Mouse (Mus musculus) limb, embryonic 15.5 days (tissue): Measurements from ENCODE around the gene Tbc1d2. TPM values are rescaled to one million over a fixed set of nuclear protein-coding genes. Genes with fewer than 3 reads are reported as not detected.

Experiments used
- ATAC-seq: fragments of 200-750 bp; cut with Nextera tagmentation; 2 replicates; pipeline ENCODE4 v1.8.0; 2017; ENCODE audit warnings: low read depth, moderate TSS enrichment; ENCODE audit not compliant: insufficient number of reproducible peaks, low FRiP score, low TSS enrichment
- H3K27ac ChIP-seq: fragments of 300-500 bp; sonication (generic); 2 replicates; pipeline ENCODE4 v1.5.1; 2015; ENCODE audit warnings: moderate library complexity, mild to moderate bottlenecking, inconsistent platforms
- H3K27me3 ChIP-seq: fragments of 300-500 bp; sonication (generic); 2 replicates; pipeline ENCODE4 v1.6.1; 2015; ENCODE audit warnings: inconsistent platforms
- H3K36me3 ChIP-seq: fragments of 300-500 bp; sonication (generic); 2 replicates; pipeline ENCODE4 v1.6.1; 2015; ENCODE audit warnings: inconsistent platforms
- H3K4me1 ChIP-seq: fragments of 300-500 bp; sonication (generic); 2 replicates; pipeline ENCODE4 v1.6.1; 2015; ENCODE audit warnings: inconsistent platforms
- H3K4me2 ChIP-seq: fragments of 300-500 bp; sonication (generic); 2 replicates; pipeline ENCODE4 v1.6.1; 2015; ENCODE audit warnings: mild to moderate bottlenecking, inconsistent platforms
- H3K4me3 ChIP-seq: fragments of 300-500 bp; sonication (generic); 2 replicates; pipeline ENCODE4 v1.5.1; 2015; ENCODE audit warnings: mild to moderate bottlenecking, inconsistent platforms
- H3K9ac ChIP-seq: fragments of 300-500 bp; sonication (generic); 2 replicates; pipeline ENCODE4 v1.6.1; 2015; ENCODE audit warnings: inconsistent platforms
- H3K9me3 ChIP-seq: fragments of 300-500 bp; sonication (generic); 2 replicates; pipeline ENCODE4 v1.6.1; 2016; ENCODE audit warnings: inconsistent platforms
- WGBS: fragments of 180-500 bp; shearing (Covaris S2); methylation state at CpG from one replicate; pipeline ENCODE4 v1.1.7; 2015; 5-methylcytosine and 5-hydroxymethylcytosine counted together
- polyA plus RNA-seq: library from polyadenylated mRNA; unstranded; fragments of >200 nt; fragmentation: Nextera tagmentation; extraction: Ambion mirVana; gene quantifications from 2 replicates; pipeline ENCODE4 v1.2.1, GENCODE M21; 2015

The Tbc1d2 gene
- polyA plus RNA-seq, 1 experiment from 2014 or later = 2.5 TPM

- Histone ChIP-seq H3K9ac (no peak overlapping the region), H3K36me3 (no peaks in the 10 kb centered on the region), H3K4me2 (no peak overlapping the region), H3K27ac (no peak overlapping the region), H3K9me3 (no peaks in the 10 kb centered on the region), H3K4me1 (no peaks in the 10 kb centered on the region), H3K27me3 (no peaks in the 10 kb centered on the region), H3K4me3 (no peak overlapping the region)
- 74% methylated on average over 4 of the region's 4 CpGs for WGBS
- no peak for ATAC-seq
Measured at GRCm38 (mm10) chr4:46572616-46573015, 77.4 kb downstream of the Tbc1d2 start.

DNA sequence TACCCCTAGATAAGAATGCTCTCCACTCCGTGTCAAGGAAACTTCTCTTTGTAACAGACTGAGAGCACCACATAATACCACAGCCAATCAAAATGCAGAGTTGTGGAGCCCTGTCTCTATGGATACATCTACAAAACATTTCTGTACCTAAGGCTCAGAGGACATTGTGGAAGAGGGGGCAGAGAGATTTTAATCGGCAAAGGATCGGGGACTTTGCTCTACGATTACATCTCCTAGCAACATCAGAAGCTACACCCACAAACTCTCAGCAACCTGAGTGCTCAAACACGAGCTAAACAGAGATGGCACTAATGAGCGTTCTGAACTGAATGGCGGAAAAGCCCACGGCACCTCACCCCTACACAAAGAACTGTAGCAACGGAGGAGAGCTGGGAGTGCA, 78.3 kb downstream of the Tbc1d2 start:
- H3K4me2 ChIP-seq = no peak overlapping the region
- no peaks in the 10 kb centered on the region for H3K36me3 ChIP-seq
- no peaks in the 10 kb centered on the region for H3K9me3 ChIP-seq
- WGBS = 89% methylated on average over 9 of the region's 9 CpGs
- H3K27me3 ChIP-seq = no peaks in the 10 kb centered on the region
- H3K4me1 ChIP-seq = no peaks in the 10 kb centered on the region
- H3K9ac ChIP-seq = no peak overlapping the region
- ATAC-seq = no peak
- no peak overlapping the region for H3K4me3 ChIP-seq
- no peak overlapping the region for H3K27ac ChIP-seq

GRCm38 (mm10) chr4:46569671-46570070, 80.3 kb downstream of the Tbc1d2 start:
- Histone ChIP-seq H3K4me3 (no peak overlapping the region), H3K36me3 (no peaks in the 10 kb centered on the region), H3K27me3 (no peaks in the 10 kb centered on the region), H3K4me2 (no peak overlapping the region), H3K9me3 (no peaks in the 10 kb centered on the region), H3K4me1 (0 out of 2 replicates have a peak, but pooled peaks cover 4% of the 10 kb centered on the region), H3K9ac (no peak overlapping the region), H3K27ac (no peak overlapping the region)
- ATAC-seq = no peak
- 43% methylated on average over 5 of the region's 5 CpGs for WGBS

- H3K4me2 ChIP-seq = no peak overlapping the region
- H3K4me3 ChIP-seq = no peak overlapping the region
- no peak for ATAC-seq
- H3K27ac ChIP-seq = no peak overlapping the region
- H3K9me3 ChIP-seq = no peaks in the 10 kb centered on the region
- no peaks in the 10 kb centered on the region for H3K36me3 ChIP-seq
- no peak overlapping the region for H3K9ac ChIP-seq
- 89% methylated on average over 8 of the region's 8 CpGs for WGBS
- no peaks in the 10 kb centered on the region for H3K27me3 ChIP-seq
- H3K4me1 ChIP-seq = 0 out of 2 replicates have a peak, but pooled peaks cover 4% of the 10 kb centered on the region
Measured at GRCm38 (mm10) chr4:46568169-46568568, 81.8 kb downstream of the Tbc1d2 start.

DNA sequence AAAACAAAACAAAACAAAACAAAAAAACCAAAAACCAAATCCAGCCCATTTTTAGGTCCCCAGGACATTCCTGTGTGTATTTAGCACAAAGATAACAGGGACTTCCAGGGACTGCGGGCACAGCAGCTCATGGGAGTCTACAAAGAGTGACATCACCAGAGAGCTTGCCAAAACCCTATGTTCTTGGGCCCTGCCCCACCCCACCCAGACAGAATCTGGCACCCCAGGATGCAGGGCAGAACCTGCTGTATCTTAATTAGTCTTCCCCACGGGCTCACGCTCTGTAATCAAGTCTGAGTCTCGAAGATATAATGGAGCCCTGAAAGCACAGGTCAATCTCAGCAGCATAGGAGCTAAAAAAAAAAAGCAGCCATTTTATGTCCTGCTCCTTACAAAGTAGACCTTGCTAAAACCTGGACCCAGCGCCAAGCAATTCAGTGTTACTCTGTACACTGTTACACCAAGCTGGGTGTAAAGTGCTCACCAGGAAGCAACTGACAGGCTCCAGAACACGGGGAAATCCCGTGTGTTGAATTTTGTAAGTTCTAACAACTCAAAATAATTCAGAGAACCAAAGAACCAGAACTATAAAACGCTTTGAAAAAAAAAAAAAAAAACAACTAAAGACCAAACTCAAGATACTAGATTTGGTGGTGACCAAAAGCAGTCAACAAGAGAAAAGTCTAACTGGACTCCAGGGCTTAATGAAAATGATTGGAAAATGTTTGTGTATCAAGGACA, 82.9 kb downstream of the Tbc1d2 start:
- 64% methylated on average over 8 of the region's 8 CpGs for WGBS
- no peak overlapping the region for H3K9ac ChIP-seq
- H3K4me3 ChIP-seq = no peak overlapping the region
- H3K27ac ChIP-seq = no peak overlapping the region
- H3K4me1 ChIP-seq = 0 out of 2 replicates have a peak, but pooled peaks cover 4% of the 10 kb centered on the region
- H3K36me3 ChIP-seq = no peaks in the 10 kb centered on the region
- no peaks in the 10 kb centered on the region for H3K9me3 ChIP-seq
- H3K4me2 ChIP-seq = no peak overlapping the region
- no peak for ATAC-seq
- H3K27me3 ChIP-seq = no peaks in the 10 kb centered on the region

DNA sequence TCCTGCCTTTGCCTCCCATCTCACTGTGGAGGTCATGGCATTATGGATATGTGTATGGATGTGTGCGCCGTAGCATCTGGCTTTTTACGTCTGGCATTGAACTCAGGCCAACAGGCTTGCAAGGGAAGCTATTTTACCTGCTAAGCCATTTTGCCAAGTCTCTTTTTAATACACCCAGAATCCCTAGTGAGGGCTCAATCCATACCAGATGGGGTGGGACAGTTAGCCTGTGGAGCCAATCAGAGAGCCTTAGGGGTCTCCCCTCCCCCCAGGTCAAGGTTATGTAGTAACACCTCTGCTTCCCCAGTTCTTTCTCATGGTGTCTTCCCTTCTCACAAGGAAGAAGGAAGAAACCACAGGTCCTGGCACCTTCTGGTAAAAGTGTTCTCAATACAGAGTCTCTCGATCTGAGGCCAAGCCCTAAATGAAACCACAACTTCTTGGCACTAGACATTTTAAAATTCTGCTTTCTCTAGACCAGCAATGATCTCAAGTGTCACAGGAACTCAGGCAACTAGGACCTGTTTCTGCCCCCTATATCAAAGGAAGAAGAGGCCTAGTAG, 84.5 kb downstream of the Tbc1d2 start:
- Histone ChIP-seq H3K9me3 (no peaks in the 10 kb centered on the region), H3K4me1 (0 out of 2 replicates have a peak, but pooled peaks cover 4% of the 10 kb centered on the region), H3K4me3 (no peak overlapping the region), H3K27ac (no peak overlapping the region), H3K4me2 (no peak overlapping the region), H3K9ac (no peak overlapping the region), H3K27me3 (no peaks in the 10 kb centered on the region), H3K36me3 (no peaks in the 10 kb centered on the region)
- ATAC-seq = no peak
- 66% methylated on average over 4 of the region's 4 CpGs for WGBS

DNA sequence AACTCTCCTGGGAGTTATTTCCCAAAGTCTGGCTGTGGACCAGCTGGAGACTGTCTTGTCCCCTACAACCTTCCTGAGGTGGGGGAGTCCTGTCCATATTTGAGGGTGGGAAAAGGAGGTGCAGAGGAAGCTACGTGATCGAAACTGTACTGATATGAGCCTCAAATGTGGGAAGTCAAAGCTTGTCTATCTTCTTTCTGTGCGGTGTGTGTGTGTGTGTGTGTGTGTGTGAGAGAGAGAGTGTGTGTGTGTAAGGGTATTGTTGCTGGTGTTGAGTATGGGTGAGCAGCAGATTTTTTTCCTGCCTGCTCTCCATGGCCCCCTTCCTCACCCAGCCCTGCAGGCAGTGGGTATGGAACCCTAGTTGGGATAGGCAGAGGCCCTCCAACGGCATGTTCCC, 85.8 kb downstream of the Tbc1d2 start:
- no peak for ATAC-seq
- Histone ChIP-seq H3K4me3 (no peak overlapping the region), H3K4me2 (no peak overlapping the region), H3K27ac (no peak overlapping the region), H3K9me3 (no peaks in the 10 kb centered on the region), H3K4me1 (0 out of 2 replicates have a peak, but pooled peaks cover 4% of the 10 kb centered on the region), H3K9ac (no peak overlapping the region), H3K36me3 (no peaks in the 10 kb centered on the region), H3K27me3 (no peaks in the 10 kb centered on the region)
- 93% methylated on average over 4 of the region's 4 CpGs for WGBS

GRCm38 (mm10) chr4:46563847-46564246, 86.2 kb downstream of the Tbc1d2 start:
- Histone ChIP-seq H3K4me3 (no peak overlapping the region), H3K36me3 (no peaks in the 10 kb centered on the region), H3K9me3 (no peaks in the 10 kb centered on the region), H3K4me1 (0 out of 2 replicates have a peak, but pooled peaks cover 4% of the 10 kb centered on the region), H3K27ac (no peak overlapping the region), H3K9ac (no peak overlapping the region), H3K4me2 (no peak overlapping the region), H3K27me3 (no peaks in the 10 kb centered on the region)
- WGBS = 61% methylated on average over 10 of the region's 10 CpGs
- ATAC-seq = no peak

DNA sequence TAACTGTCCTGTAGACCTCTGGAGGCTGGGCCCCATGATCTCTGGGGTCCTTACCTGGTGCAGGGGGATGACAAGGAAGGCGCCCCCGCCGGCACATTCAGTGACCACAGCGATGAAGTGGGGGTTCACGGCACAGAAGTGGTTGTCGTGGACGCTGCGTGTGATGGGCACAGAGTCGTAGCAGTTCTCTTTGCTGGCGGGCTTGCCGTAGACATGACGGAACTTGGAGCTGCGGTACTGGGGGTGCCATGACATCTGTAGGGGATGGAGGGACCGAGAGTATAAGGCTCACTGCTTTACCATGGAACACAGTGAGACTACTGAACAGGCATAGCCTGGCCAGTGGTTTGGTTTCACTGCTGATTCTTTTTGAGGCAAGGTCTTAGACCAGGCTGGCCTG, 87.2 kb downstream of the Tbc1d2 start:
- no peaks in the 10 kb centered on the region for H3K27me3 ChIP-seq
- 0 out of 2 replicates have a peak, but pooled peaks cover 4% of the 10 kb centered on the region for H3K4me1 ChIP-seq
- H3K27ac ChIP-seq = no peak overlapping the region
- no peak overlapping the region for H3K4me2 ChIP-seq
- no peak for ATAC-seq
- H3K9ac ChIP-seq = no peak overlapping the region
- H3K36me3 ChIP-seq = no peaks in the 10 kb centered on the region
- H3K4me3 ChIP-seq = no peak overlapping the region
- no peaks in the 10 kb centered on the region for H3K9me3 ChIP-seq
- 96% methylated on average over 14 of the region's 14 CpGs for WGBS

GRCm38 (mm10) chr4:46562037-46562436, 88.0 kb downstream of the Tbc1d2 start:
- WGBS = 75% methylated on average over 5 of the region's 5 CpGs
- no peak for ATAC-seq
- no peak overlapping the region for H3K4me2 ChIP-seq
- H3K4me3 ChIP-seq = no peak overlapping the region
- no peak overlapping the region for H3K9ac ChIP-seq
- H3K36me3 ChIP-seq = no peaks in the 10 kb centered on the region
- no peaks in the 10 kb centered on the region for H3K9me3 ChIP-seq
- 0 out of 2 replicates have a peak, but pooled peaks cover 4% of the 10 kb centered on the region for H3K4me1 ChIP-seq
- no peaks in the 10 kb centered on the region for H3K27me3 ChIP-seq
- H3K27ac ChIP-seq = no peak overlapping the region

DNA sequence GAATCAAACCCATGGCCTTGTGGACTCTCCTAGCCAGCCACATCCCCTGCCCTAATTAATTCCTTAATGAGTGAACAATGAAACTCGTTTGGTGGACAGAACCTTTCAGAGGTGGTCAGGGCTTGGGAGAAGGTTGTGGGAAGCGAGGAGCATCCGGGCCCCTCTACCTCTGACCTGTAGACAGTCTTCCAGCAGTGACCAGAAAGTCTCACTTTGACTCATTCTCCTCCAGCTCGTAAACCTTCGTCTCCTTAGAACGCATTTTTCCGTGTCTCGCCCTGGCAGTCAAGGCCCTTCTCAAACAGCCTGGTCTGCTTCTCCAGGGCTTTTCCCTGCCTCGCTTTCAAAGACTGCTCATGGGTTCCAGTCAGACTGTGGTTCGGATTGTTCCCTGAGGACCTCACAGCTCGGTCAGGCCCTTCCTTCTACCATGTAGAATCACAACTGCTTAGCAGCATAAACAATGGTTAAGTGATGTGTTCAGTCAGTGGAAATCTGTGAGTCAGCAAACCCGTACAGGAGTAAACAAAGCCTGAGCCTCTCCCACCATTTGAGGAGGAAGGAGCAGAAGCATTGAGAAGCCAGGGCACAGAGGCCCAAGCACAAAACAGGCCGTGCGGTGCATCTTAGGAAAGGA, 89.8 kb downstream of the Tbc1d2 start:
- Histone ChIP-seq H3K4me2 (no peak overlapping the region), H3K27me3 (no peaks in the 10 kb centered on the region), H3K4me1 (0 out of 2 replicates have a peak, but pooled peaks cover under 1% of the 10 kb centered on the region), H3K36me3 (no peaks in the 10 kb centered on the region), H3K27ac (no peak overlapping the region), H3K4me3 (no peak overlapping the region), H3K9me3 (no peaks in the 10 kb centered on the region), H3K9ac (no peak overlapping the region)
- WGBS = 64% methylated on average over 14 of the region's 14 CpGs
- no peak for ATAC-seq
